Mouse (Mus musculus): Measurements from ENCODE around the gene Ryr2. TPM values are rescaled to one million over a fixed set of nuclear protein-coding genes. Genes with fewer than 3 reads are reported as not detected.
"Not testable (repeated sequence)": the region's sequence is repeated elsewhere in the genome, so short reads cannot be mapped to it uniquely, and the experiment has no call there.

The Ryr2 gene
- total RNA-seq, 2 experiments from 2014 or later, result not detected

DNA sequence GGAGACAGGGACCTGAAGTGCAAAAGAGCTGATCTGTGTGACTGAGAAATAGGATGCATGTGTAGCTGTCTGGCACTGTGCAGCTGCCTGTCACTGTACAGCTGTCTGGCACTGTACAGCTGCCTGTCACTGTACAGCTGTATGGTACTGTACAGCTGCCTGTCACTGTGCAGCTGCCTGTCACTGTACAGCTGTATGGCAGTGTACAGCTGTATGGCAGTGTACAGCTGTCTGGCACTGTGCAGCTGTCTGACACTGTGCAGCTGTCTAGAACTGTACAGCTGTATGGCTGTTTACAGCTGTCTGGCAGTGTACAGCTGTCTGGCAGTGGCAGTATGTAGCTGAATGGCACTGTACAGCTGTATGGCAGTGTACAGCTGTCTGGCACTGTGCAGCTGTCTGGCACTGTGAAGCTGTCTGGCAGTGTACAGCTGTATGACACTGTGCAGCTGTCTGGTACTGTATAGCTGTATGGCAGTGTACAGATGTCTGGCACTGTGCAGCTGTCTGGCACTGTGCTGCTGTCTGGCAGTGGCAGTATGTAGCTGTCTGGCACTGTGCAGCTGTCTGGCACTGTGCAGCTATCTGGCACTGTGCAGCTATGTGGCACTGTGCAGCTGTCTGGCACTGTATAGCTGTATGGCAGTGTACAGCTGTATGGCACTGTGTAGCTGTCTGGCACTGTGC lies 147.1 kb downstream of the Ryr2 start:
- no peak for ATAC-seq (replicated peaks; ENCODE audit: low FRiP score, poor library complexity, severe bottlenecking)

DNA sequence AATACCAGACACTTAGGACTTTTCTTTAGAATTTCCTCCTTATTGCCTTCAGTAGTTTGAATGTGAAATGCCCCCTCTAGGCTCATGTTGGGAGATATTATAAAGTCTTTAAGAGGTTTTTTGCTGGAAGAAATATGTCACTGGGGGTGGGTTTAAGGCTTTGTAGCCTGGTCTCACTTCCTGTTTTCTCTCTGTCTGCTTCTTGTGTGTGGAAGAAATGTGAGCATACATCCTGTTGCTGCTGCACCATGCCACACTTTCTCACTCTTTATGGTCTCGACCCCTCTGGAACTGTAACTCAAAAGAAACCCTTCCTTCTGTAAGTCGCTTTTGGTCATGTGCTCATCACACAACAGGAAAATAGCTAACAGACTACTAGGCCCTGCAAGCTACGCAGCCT lies 147.9 kb downstream of the Ryr2 start:
- ATAC-seq (replicated peaks; ENCODE audit: low FRiP score, poor library complexity, severe bottlenecking), result no peak

DNA sequence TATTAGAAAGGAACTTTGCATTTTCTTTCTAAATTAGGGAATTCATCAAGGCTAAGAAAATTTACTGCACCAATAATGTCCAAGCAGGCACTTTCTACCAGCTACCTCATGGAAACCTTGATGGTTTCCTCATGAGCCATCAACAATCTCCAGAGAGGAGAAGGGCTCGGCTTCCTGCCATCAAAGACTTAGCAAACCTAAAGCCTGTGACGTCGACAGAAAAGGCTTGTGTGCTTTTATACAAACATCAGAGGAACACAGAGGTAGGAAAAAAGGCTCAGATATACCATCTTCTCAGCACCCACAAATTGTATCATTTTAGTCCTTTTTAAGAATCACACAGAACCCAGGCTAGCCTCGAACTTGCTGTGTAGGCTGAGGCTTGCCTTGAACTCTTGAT lies 148.5 kb downstream of the Ryr2 start:
- no peak for ATAC-seq (replicated peaks; ENCODE audit: low FRiP score, poor library complexity, severe bottlenecking)

DNA sequence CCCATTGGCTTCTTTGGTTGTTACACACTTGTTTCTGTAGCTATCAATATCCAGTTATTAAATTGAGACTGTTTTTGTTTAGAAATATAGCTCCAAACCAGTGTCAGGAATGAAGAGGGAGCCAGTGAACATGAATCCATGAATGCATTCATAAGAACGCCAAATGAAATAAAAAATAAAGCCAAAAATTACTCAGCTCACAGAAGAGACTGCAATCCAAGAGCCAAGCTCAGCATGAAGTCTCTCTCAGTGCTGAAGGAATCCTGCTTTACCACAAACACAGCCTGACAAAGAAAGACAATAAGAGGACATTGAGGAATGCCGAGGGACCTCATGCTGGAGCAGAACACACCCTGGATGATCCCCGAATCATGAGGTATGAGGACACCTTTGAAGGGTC lies 154.8 kb downstream of the Ryr2 start:
- no peak for ATAC-seq (replicated peaks; ENCODE audit: low FRiP score, poor library complexity, severe bottlenecking)

DNA sequence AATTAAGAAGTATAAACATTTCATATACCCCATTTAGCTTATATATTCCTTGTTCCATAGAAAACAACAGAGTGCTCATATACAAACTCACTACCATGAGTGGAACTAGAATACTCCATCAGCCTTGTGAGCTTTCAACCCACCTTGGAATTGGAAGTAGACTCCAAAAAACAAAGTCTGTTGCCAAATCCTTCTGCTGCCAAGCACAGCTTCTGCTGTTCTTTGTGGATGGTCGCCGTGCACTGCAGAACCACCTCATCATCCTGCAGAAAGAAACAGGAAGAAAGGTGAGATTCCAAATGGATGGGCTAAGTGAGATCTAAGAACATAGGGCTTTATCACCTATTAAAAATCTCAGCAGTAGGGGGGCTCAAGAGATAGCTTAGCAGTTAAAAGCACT lies 161.0 kb downstream of the Ryr2 start:
- no peak for ATAC-seq (replicated peaks; ENCODE audit: low FRiP score, poor library complexity, severe bottlenecking)

DNA sequence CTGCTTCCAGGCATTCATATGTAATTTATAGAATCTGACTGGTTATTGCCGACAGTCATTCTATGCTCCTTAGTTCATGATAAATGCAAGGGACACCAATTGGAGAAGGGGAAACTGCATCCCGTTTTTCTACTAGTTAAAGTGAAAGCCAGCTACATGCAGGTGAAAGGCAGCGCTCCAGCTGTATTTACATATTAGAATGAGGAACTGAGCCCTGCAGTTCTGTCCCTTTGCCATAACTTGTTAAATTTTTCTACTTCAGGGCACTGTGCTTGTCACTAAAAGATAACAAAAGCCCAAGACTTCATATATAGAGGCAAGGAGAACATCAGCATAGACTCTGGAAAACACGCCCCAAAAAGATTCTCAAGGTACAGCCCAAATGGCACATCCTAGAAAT lies 165.0 kb downstream of the Ryr2 start:
- ATAC-seq (replicated peaks; ENCODE audit: low FRiP score, poor library complexity, severe bottlenecking), result no peak

DNA sequence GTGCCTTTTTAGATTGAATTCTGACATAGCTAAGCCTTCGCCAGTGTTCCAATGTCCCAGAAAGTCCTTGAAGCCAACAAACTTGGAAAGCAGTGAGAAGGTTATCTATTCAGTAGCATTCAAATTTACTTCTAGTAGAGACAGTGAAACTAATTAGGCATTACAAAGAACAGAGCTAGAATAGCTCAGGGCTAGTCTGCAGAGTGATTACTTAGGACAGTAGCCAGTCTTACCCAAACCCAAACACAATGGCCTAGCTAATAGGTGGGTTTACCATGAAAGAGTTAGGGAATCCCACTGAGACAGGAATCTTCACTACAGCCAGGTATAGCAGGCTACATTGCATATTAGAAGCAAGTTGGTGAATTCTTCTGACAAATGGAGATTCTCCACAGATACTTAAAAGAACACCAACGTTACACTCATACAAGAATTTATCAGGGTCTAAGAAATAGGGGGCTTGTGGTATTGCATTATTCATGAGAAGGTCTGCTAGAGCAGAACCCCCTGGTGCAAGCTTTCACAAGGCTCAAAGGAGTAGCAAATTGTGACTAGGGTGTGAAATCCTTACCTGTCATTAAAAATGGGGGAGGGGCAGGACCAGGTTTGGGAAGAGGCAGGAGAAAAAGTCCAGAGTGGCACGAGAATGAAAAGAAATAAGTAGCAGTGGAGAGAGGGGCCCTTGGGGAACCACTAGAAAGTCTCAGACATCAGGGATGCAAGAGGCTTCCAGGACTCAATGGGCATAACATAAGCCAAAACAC lies 172.3 kb downstream of the Ryr2 start:
- ATAC-seq (replicated peaks; ENCODE audit: low FRiP score, poor library complexity, severe bottlenecking), result not testable (repeated sequence)

DNA sequence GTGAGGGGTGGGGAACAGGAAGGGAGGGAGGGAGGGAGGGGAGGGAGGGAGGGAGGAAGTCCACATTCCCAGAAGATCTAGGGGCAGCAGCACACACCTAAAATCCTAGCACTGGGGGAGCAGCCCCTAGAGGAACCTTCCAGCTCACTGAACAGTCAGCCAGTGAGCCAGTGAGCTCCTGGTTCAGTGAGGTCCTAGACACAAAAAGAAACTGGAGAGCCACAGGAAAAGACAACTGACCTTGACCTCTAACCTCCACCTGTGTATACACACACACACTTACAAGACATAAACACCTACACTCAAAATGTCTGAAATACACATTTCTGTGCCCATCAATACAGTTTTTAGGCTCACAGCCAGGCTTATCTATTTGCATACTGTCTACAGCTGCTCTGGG lies 173.4 kb downstream of the Ryr2 start:
- ATAC-seq (replicated peaks; ENCODE audit: low FRiP score, poor library complexity, severe bottlenecking), result no peak

DNA sequence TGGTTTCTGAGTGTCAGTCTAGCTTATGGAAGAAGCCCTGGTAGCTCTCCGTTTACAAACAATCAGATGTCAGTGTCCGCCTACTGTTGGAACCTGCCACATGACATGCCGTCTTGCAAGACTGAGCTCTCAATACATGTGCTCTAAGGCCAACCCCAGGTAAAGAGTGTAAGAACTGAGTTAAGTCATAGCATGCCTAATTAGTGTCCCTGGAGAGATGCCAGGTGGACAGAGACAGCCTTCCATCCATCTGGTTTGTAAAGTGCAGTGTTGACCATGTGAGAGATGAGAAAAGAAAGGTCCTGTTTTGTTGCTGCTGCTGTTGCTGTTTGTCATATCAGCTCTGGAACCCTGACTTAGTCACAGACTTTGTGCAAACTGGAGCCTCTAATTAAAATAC lies 178.0 kb downstream of the Ryr2 start:
- ATAC-seq (replicated peaks; ENCODE audit: low FRiP score, poor library complexity, severe bottlenecking), result no peak

DNA sequence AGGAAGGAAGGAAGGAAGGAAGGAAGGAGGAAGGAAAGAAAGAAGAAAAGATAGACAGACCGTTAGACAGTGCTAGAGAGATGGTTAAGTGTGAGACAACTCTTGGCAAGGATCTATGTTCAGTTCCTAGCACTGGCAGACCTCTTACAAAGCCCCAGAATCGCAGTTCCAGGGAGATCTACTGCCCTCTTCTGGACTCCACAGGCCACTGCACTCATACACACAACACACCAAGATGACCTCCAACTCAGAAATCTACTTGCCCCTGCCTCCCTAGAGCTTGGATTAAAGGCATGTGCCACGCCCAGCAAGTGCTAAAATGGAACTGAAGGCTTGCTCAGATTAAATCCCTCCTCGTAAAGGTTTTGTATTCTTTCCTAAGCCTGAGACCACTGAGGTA lies 179.0 kb downstream of the Ryr2 start:
- ATAC-seq (replicated peaks; ENCODE audit: low FRiP score, poor library complexity, severe bottlenecking), result no peak

DNA sequence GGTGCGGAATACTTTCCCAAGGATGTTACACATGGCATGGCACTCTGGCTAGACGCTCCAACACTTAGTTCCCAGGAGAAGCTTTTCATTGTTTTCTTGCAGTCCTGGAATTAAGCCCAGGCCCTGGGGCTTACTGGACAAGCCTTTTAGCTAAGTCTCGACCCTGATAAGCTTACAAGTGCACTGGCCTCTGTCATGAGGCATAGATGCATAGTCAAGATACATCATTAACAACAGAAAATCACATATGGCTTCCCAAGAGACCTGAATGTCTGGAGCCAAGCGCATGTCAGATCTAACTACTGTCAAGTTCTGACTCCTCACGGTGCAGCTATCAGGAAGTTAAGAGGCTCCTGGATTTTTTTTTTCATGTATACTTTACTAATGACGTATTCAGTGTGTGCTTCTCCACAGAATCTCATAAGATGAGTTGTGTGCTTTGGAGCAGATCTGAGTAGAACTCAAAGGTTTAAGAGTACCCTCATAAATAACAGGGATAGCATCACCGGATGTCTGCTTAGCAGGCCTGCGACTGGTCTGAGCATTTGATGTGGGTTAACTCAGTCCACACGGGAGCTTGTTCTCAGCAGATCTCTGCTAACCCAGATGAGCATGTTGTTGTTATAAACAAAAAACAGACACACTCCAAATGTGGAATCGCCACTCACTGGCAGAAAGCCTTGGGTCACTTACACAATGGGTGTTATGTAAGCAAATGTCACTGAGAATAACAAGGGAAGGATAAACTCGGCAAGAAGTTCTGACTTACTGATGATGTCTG lies 179.8 kb downstream of the Ryr2 start:
- ATAC-seq (replicated peaks; ENCODE audit: low FRiP score, poor library complexity, severe bottlenecking), result no peak

DNA sequence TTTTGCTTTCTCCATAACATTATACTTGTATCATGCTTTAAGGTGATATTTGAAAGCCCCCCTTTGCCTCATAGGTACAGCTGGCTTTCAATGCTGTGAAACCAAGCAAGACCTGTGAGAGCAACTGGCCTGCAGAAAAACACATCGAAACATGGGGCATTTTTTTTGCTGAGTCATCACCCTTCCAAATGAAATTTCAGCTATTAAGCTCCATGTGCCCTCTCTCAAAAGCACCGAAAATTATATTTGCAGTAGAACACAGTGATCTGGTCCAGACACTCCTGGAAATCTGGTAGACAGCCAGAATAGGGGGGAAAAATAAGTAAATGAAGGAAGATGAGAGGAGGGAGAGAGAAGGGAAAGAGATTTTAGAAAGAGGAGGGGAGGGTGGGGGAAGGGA lies 180.5 kb downstream of the Ryr2 start:
- ATAC-seq (replicated peaks; ENCODE audit: low FRiP score, poor library complexity, severe bottlenecking), result no peak

DNA sequence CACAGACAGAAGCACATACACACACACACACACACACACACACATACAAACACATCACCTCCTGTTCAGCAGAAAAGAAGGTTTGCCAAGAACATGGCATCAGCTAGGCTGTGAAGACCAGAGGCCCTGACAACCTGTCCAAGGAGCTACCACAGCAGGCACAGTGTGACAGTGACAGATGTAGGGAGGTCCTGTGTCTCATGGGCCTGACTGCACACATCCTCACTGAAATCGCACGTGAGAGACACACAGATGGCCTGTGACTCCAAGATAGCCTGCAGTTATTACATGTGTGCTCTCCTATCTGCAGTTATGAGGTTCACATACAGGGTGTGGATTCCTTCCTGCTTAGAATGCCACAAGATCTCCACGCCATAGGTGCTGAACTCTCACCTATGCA lies 182.0 kb downstream of the Ryr2 start:
- ATAC-seq (replicated peaks; ENCODE audit: low FRiP score, poor library complexity, severe bottlenecking), result no peak

DNA sequence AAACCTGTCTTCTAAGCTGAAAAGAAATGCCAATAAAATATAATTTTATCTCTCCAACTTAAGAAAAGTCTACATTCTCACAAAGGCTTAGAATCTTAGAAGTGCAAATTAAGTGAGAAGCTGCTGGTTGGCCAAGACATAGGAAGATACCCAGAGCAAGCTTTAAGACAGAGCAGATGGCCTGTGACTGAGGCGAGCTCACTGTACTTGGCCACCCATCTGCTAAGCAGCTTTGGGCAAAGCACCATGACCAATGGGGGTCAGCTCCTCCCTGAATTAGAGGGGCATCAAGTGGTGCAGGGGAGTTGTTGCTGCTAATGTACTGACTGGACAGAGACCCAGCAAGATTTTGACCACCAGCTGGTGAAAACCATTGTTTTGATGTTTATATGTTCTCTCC lies 186.2 kb downstream of the Ryr2 start:
- no peak for ATAC-seq (replicated peaks; ENCODE audit: low FRiP score, poor library complexity, severe bottlenecking)

DNA sequence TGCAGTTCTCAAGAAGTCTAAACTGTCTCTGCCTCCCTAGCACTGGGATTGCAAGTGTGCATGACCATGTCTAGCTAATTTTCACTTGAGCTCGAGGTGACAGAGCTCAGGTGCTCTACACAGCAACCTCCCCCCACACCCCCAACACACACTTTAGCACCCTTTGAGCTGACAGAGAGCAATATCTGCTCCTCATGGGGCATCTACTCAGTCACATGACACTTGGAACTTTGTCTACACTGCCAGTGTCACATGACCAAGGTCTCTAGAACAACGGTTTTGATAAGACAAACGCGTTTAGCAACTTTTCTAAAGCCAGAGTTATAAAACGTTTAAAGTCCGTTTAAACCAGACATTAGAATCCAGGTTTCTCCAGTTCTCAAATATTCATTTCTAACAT lies 187.3 kb downstream of the Ryr2 start:
- ATAC-seq (replicated peaks; ENCODE audit: low FRiP score, poor library complexity, severe bottlenecking), result no peak

DNA sequence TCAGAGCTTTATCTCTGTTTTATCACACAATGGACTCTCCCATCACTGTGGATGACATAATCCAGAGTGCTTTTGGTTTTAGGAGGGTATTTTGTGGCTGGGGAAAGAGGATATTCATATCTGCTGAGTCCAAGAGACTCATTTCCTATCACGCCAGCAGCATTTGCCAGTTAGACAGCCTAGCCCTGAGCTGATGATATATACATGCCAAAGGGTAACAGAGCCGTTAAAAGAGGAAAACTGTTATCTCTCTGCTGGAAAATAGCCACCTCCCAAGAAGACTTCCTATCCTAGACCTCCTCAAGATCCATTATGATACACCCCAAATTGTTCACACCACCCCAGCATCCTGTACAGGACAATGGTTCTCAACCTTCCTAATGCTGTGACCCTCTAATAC lies 191.1 kb downstream of the Ryr2 start:
- no peak for ATAC-seq (replicated peaks; ENCODE audit: low FRiP score, poor library complexity, severe bottlenecking)

DNA sequence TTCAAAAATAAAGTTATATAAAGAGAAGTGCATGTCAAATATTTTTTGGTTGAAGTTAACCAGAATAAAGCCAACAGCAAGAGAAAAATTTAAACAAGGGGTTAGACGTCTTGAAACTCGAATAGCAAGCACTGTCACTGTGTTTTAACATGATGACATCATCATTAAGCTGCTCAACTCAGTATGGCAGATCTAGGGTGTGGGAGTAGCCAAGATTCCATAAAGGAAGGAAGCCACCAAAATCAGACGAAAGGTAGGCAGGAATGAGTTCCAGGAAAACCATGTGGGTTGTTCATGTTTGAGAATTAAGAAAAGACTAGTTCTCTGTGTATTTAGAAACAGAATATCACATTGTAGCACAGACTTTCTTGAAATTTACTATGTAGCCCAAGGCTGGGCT lies 192.1 kb downstream of the Ryr2 start:
- ATAC-seq (replicated peaks; ENCODE audit: low FRiP score, poor library complexity, severe bottlenecking), result no peak

DNA sequence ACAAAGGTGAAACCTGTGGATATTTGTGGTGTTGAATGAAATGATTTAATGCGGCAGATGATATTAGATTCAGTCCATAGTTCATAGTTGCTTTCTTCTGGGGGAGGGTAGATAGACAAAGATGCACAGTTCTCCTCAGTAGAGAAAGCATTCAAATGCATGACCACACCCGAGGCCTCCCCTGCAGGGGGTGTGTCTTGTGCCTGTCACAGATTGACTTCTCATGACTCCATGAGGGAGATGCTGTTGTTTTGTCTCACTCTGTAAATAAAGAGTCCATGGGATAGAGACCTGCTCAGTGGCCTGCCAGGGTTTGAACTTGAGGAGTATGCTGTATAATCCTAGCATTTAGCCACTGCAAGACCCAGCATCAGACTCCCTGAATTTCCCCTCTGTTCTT lies 194.5 kb downstream of the Ryr2 start:
- no peak for ATAC-seq (replicated peaks; ENCODE audit: low FRiP score, poor library complexity, severe bottlenecking)

DNA sequence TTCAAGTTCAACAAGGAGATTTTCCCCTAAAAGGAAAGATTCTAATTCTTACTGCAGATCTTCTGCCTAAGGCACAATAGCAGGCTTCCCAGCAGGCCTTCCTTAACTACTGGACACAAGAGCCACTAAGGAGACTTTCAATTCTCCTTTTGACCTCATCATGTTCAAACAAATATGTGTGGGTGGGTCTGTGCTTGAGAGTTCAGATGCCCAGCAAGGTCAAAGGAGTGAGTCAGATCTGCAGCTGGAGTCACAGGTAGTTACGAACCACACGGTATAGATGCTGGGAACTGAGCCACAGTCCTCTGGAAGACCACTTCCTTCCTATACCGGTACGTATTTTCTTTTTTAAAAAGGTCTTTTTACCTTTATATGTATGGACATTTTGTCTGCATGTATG lies 198.6 kb downstream of the Ryr2 start:
- no peak for ATAC-seq (replicated peaks; ENCODE audit: low FRiP score, poor library complexity, severe bottlenecking)

DNA sequence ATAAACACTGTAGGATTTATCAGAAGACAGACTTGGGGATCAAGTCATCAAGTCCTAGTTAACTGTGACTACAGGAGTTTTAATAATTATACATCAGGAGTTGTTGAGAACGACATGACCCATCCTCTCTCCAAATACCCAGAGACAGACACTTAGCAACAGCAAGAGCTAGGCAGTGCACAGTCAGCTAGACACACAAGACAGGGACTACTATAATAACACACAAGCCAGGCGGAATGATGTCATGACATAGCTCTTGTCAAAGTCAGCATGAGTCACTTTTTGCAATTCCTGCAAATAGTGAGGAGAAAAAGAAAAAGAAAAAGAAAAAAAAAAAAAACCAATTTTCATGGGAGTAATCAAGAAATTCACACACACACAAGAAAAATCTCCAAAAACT lies 201.6 kb downstream of the Ryr2 start:
- no peak for ATAC-seq (replicated peaks; ENCODE audit: low FRiP score, poor library complexity, severe bottlenecking)

DNA sequence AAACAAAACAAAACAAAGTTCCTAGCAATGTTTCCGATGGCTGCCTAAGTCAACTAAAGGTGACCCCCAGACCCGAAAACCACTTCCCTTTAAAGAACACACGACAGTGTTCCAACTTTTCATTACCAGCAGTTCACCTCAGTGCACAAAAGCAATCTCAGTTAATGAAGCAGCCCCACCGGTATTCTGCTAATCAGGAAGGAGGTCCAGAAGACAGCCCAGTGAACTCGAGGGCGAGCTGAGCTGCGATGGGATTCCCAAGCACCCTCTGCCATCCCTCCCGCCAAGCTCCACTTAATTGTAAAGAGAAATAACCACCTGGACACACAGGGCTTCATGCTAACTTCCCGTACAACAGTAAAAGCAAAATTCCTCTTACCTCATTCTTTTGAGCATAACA lies 203.5 kb downstream of the Ryr2 start:
- ATAC-seq (replicated peaks; ENCODE audit: low FRiP score, poor library complexity, severe bottlenecking), result no peak

Data from erythroid progenitor cell, adult 5-6 weeks (primary cell).